Mouse (Mus musculus) kidney, postnatal 0 days (tissue): ENCODE results near the gene Ranbp3. TPM values are rescaled to one million over a fixed set of nuclear protein-coding genes. Genes with fewer than 3 reads are reported as not detected.

Source experiments
- ATAC-seq: fragments of 200-750 bp; cut with Nextera tagmentation; replicated peaks from 2 replicates; pipeline ENCODE4 v1.8.0; 2017; ENCODE audit warnings: low read depth, moderate number of reproducible peaks, moderate TSS enrichment, moderate library complexity; ENCODE audit not compliant: low FRiP score
- DNase-seq: peaks from one replicate; pipeline ENCODE4 v3.0.0-alpha.2; 2016; ENCODE audit warnings: low spot score
- H3K27ac ChIP-seq: fragments of 300-500 bp; sonication (generic); 2 replicates; pipeline ENCODE4 v1.5.1; 2014; ENCODE audit warnings: mild to moderate bottlenecking
- H3K27me3 ChIP-seq: fragments of 300-500 bp; sonication (generic); 2 replicates; pipeline ENCODE4 v1.6.1; 2014; ENCODE audit warnings: low read length, mixed read lengths; ENCODE audit not compliant: insufficient read depth
- H3K36me3 ChIP-seq: fragments of 300-500 bp; sonication (generic); 2 replicates; pipeline ENCODE4 v1.6.1; 2014; ENCODE audit warnings: low read length, mixed read lengths; ENCODE audit not compliant: insufficient read depth
- H3K4me1 ChIP-seq: fragments of 300-500 bp; sonication (generic); replicated peaks from 2 replicates; pipeline ENCODE4 v1.6.1; 2014; ENCODE audit warnings: antibody characterized with exemption, low read length, mixed read lengths; ENCODE audit not compliant: insufficient read depth
- H3K4me2 ChIP-seq: fragments of 300-500 bp; sonication (generic); 2 replicates; pipeline ENCODE4 v1.6.1; 2014; ENCODE audit warnings: mild to moderate bottlenecking, low read length, moderate library complexity, mixed read lengths
- H3K4me3 ChIP-seq: fragments of 300-500 bp; sonication (generic); replicated peaks from 2 replicates; pipeline ENCODE4 v1.5.1; 2014; ENCODE audit warnings: low read depth, low read length
- H3K9ac ChIP-seq: fragments of 300-500 bp; sonication (generic); 2 replicates; pipeline ENCODE4 v1.6.1; 2014; ENCODE audit warnings: low read depth, low read length
- H3K9me3 ChIP-seq: fragments of 300-500 bp; sonication (generic); replicated peaks from 2 replicates; pipeline ENCODE4 v1.6.1; 2016; ENCODE audit warnings: low read length, inconsistent platforms, mixed read lengths
- CTCF ChIP-seq: IDR thresholded peaks from 2 replicates; pipeline ENCODE4 v1.5.1; 2016; ENCODE audit warnings: antibody characterized with exemption, low read depth, mild to moderate bottlenecking, moderate library complexity
- WGBS: fragments of 180-500 bp; shearing (Covaris S2); extraction: QIAGEN DNeasy Blood & Tissue Kit; methylation state at CpG from one replicate; pipeline ENCODE4 v1.1.7; 2014; 5-methylcytosine and 5-hydroxymethylcytosine counted together
- polyA plus RNA-seq: library from polyadenylated mRNA; unstranded; fragments of >200 nt; fragmentation: Nextera tagmentation; extraction: Ambion mirVana; gene quantifications from 2 replicates; pipeline ENCODE4 v1.2.1, GENCODE M21; 2015

Ranbp3 gene
- polyA plus RNA-seq, 1 experiment from 2014 or later = 57.4 TPM

DNA sequence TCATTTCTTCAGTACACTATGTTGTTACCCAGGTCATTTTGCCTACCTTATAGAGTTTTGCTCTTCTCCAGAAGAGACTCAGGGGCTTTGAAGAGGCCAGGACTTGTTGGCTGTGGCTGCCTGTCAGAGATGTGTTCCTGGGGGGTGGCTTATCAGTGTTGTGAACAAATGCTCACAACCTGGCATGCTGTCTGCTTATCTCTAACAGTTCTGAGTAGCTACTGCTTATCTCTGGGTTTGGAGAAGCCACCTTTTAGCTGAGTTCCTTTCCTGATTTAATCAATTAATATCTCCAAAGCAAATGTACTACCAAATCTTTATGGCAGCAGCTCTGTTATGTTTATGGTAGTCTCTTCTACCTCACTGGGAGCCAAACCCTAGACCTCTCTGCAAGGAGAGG is 15.0 kb downstream of the Ranbp3 start:
- DNase-seq = no peak
- H3K36me3 ChIP-seq = peaks cover 26% of the 10 kb centered on the region

DNA sequence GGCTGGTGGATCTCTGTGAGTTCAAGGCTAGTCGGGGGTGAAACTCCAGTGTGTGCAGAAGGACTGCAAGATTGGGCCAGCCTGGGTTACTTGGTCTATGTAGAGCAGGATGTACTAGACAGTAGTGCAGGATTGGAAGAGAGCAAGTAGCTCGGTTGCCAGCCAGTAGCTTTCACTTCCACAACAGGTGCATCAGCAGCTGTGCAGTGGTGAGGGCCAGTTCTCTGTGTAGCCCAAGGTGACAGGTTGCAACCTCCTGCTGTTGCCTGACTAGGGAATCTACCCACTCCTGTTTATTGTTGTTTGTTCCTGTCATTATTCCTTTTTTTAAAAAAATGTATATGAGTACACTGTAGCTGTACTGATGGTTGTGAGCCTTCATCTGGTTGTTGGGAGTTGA is 15.6 kb downstream of the Ranbp3 start:
- H3K36me3 ChIP-seq = peaks cover 26% of the 10 kb centered on the region
- WGBS = 88% methylated on average over 2 of the region's 2 CpGs

More for the DNA sequence above, 15.0 kb downstream of the Ranbp3 start:
- Histone ChIP-seq H3K4me1 (no peaks in the 10 kb centered on the region), H3K9ac (no peak overlapping the region), H3K4me3 (no peak overlapping the region), H3K9me3 (no peaks in the 10 kb centered on the region), H3K27ac (no peak overlapping the region), H3K4me2 (no peak overlapping the region), H3K27me3 (no peaks in the 10 kb centered on the region)
- TF ChIP-seq CTCF = no peak
- no peak for ATAC-seq

DNA sequence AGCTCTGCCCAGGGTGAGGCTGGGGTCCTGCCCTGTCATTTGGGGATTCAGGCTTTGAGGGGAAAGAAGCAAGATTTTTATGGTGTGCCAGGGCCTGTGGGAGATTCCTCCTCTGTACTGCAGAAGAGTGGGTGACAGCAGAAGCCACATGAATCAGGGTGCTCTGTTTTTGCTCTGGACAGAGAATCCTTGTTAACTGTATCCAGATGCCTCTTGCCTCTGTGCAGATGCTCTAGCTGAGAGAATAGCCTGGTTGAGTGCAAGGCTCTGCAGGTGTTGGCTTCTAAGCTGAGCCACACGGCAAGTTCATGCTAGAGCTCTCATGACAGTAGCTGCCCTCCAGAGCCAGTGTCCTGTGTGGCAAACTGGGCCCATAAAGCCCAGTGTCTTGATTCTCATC is 20.3 kb downstream of the Ranbp3 start:
- Histone ChIP-seq H3K4me1 (no peaks in the 10 kb centered on the region), H3K9ac (no peak overlapping the region), H3K9me3 (no peaks in the 10 kb centered on the region), H3K4me3 (no peak overlapping the region), H3K4me2 (no peak overlapping the region), H3K36me3 (peaks cover 45% of the 10 kb centered on the region), H3K27me3 (no peaks in the 10 kb centered on the region), H3K27ac (no peak overlapping the region)
- ATAC-seq (no peak), DNase-seq (no peak)
- 59% methylated on average over 1 of the region's 1 CpGs for WGBS
- no peak for TF ChIP-seq CTCF

More for the DNA sequence above, 15.6 kb downstream of the Ranbp3 start:
- Histone ChIP-seq H3K9me3 (no peaks in the 10 kb centered on the region), H3K4me1 (no peaks in the 10 kb centered on the region), H3K27ac (no peak overlapping the region), H3K4me2 (no peak overlapping the region), H3K4me3 (no peak overlapping the region), H3K9ac (no peak overlapping the region), H3K27me3 (no peaks in the 10 kb centered on the region)
- ATAC-seq (no peak), DNase-seq (no peak)
- no peak for TF ChIP-seq CTCF

DNA sequence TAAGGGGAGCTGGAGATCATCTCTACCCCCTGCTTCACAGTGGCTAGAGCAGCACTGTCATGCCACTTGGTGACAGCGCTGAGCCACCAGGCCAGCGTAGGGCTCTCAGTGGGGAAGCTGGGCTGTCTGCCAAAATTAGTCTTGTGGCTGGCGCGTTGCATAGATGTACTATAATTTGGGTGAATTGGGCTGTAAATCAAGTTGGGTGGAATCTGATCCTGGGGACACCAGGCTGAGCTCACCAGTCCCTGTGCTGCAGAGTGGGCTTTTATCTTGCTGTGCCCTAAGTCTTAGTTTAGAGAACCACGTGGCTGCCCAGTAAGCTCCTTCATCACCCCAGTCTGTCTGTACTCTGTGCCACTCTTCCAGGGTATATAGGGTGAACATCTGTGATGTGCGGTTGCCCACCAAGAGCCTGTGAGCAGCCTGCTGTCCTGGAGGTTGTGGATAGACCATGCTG is 20.8 kb downstream of the Ranbp3 start:
- no peaks in the 10 kb centered on the region for H3K4me1 ChIP-seq
- no peaks in the 10 kb centered on the region for H3K9me3 ChIP-seq
- H3K36me3 ChIP-seq = peaks cover 48% of the 10 kb centered on the region
- H3K4me2 ChIP-seq = no peak overlapping the region
- no peaks in the 10 kb centered on the region for H3K27me3 ChIP-seq
- no peak overlapping the region for H3K27ac ChIP-seq
- H3K4me3 ChIP-seq = no peak overlapping the region
- DNase-seq = peak; percentile 37
- no peak for TF ChIP-seq CTCF
- no peak overlapping the region for H3K9ac ChIP-seq
- ATAC-seq = no peak; the same call in 1 of the 2 replicates
- 42% methylated on average over 6 of the region's 6 CpGs for WGBS

DNA sequence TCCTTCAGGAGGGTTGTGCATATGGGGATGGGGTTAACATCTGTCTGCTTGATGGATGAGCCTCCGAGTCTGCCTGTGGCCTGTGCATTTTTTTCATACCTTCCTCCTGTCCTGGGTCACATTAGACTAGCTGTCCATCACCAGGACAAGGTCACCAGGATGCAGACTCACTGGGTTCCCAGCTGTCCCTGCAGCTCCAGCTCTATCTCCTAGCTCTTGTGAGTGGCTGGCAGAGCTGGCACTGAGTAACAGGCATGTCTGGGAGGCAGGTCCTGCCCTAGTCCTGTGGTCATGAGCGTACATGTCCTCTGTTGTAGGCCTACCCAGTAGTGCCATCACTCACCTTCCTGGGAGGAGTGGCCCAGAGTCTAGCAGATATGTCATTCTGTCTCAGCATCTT is 27.4 kb downstream of the Ranbp3 start:
- Histone ChIP-seq H3K27ac (no peak overlapping the region), H3K9ac (no peak overlapping the region), H3K36me3 (peaks cover 85% of the 10 kb centered on the region), H3K4me3 (no peak overlapping the region), H3K27me3 (no peaks in the 10 kb centered on the region), H3K4me1 (no peaks in the 10 kb centered on the region), H3K4me2 (no peak overlapping the region), H3K9me3 (no peaks in the 10 kb centered on the region)
- DNase-seq (no peak), ATAC-seq (no peak)
- 74% methylated on average over 2 of the region's 2 CpGs for WGBS
- no peak for TF ChIP-seq CTCF

DNA sequence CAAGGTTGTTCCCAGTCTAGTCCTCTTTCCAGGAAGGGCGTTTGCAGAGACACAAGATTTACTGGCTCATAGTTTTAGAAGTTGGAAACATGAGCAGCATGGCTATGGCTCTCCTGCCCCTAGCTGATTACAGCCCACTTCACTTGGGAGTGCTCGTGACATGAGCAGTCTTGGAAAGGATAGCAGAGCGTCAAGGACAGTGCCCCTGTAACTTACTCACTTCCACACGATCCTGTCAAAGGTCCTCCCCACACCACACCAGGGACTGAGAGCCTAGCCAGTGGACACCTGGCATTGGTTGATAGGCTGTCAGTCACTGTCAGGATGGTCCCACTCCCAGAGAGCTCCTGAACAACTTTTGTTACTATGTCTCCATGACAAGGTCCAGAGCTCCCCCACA is 29.9 kb downstream of the Ranbp3 start:
- no peak overlapping the region for H3K4me2 ChIP-seq
- no peak for ATAC-seq
- no peaks in the 10 kb centered on the region for H3K4me1 ChIP-seq
- DNase-seq = no peak
- no peak overlapping the region for H3K4me3 ChIP-seq
- TF ChIP-seq CTCF = no peak
- H3K27ac ChIP-seq = no peak overlapping the region
- no peaks in the 10 kb centered on the region for H3K9me3 ChIP-seq
- no peak overlapping the region for H3K9ac ChIP-seq
- WGBS = 65% methylated on average over 4 of the region's 4 CpGs
- no peaks in the 10 kb centered on the region for H3K27me3 ChIP-seq
- peaks cover 89% of the 10 kb centered on the region for H3K36me3 ChIP-seq

DNA sequence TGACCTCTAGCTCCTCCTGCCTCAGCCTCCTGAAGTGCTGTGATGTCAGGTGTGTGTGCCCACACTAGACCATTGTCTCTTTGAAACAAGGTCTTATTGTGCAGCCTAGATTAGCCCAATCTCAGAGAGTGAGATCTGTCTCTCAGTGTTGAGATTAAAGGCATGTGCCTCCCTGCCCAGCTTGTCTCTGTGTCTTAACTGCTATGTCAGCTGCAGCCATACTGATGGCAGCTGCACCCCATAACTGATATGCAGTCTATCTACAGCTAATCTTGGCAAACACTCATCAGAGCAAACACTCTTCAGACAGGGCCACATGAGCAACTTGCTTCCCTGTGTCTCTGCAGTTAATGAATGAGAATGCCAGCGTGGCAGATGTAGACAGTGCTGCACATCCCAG is 33.4 kb downstream of the Ranbp3 start:
- Histone ChIP-seq H3K4me3 (no peak overlapping the region), H3K9ac (no peak overlapping the region), H3K4me1 (no peaks in the 10 kb centered on the region), H3K4me2 (no peak overlapping the region), H3K27ac (no peak overlapping the region), H3K27me3 (no peaks in the 10 kb centered on the region), H3K36me3 (peaks cover 93% of the 10 kb centered on the region), H3K9me3 (no peaks in the 10 kb centered on the region)
- TF ChIP-seq CTCF = no peak
- ATAC-seq (no peak), DNase-seq (no peak)
- WGBS = 100% methylated on average over 1 of the region's 1 CpGs
